Mouse (Mus musculus): ENCODE data around the gene Mctp2. TPM values are rescaled to one million over a fixed set of nuclear protein-coding genes. Genes with fewer than 3 reads are reported as not detected.

Mctp2 gene
- polyA plus RNA-seq, 1 experiment from 2014 or later = 0.33 TPM

- H3K27me3 ChIP-seq (replicated peaks) = no peaks in the 10 kb centered on the region
- no peak overlapping the region for H3K9ac ChIP-seq
- WGBS = 66% methylated on average over 8 of the region's 8 CpGs
- 0 out of 2 replicates have a peak, but pooled peaks cover 2% of the 10 kb centered on the region for H3K4me1 ChIP-seq
- no peaks in the 10 kb centered on the region for H3K9me3 ChIP-seq
- H3K36me3 ChIP-seq = no peaks in the 10 kb centered on the region
- no peak overlapping the region for H3K4me3 ChIP-seq
- no peak overlapping the region for H3K27ac ChIP-seq (replicated peaks)
- H3K4me2 ChIP-seq = no peak overlapping the region
- ATAC-seq (ENCODE audit: extremely low read depth, insufficient number of reproducible peaks, low FRiP score, low TSS enrichment) = no peak
Observed at GRCm38 (mm10) chr7:72222532-72222931, 83.9 kb downstream of the Mctp2 start.

GRCm38 (mm10) chr7:72218048-72218447 is 88.4 kb downstream of the Mctp2 start:
- WGBS = 47% methylated on average over 7 of the region's 7 CpGs
- H3K27me3 ChIP-seq (replicated peaks) = no peaks in the 10 kb centered on the region

GRCm38 (mm10) chr7:72215563-72216215 is 90.7 kb downstream of the Mctp2 start:
- Histone ChIP-seq H3K9ac (no peak overlapping the region), H3K4me1 (peaks cover 5% of the 10 kb centered on the region), H3K27me3 (replicated peaks) (no peaks in the 10 kb centered on the region), H3K36me3 (no peaks in the 10 kb centered on the region), H3K27ac (replicated peaks) (no peak overlapping the region), H3K9me3 (no peaks in the 10 kb centered on the region), H3K4me2 (no peak overlapping the region), H3K4me3 (no peak overlapping the region)
- 57% methylated on average over 5 of the region's 5 CpGs for WGBS
- no peak for ATAC-seq (ENCODE audit: extremely low read depth, insufficient number of reproducible peaks, low FRiP score, low TSS enrichment)

More at GRCm38 (mm10) chr7:72218048-72218447, 88.4 kb downstream of the Mctp2 start:
- Histone ChIP-seq H3K27ac (replicated peaks) (no peak overlapping the region), H3K4me2 (no peak overlapping the region), H3K9me3 (no peaks in the 10 kb centered on the region), H3K9ac (no peak overlapping the region), H3K36me3 (no peaks in the 10 kb centered on the region), H3K4me1 (peaks cover 7% of the 10 kb centered on the region), H3K4me3 (no peak overlapping the region)
- ATAC-seq (ENCODE audit: extremely low read depth, insufficient number of reproducible peaks, low FRiP score, low TSS enrichment) = no peak

- Histone ChIP-seq H3K27ac (replicated peaks) (no peak overlapping the region), H3K4me3 (no peak overlapping the region), H3K9ac (no peak overlapping the region), H3K4me2 (no peak overlapping the region), H3K36me3 (no peaks in the 10 kb centered on the region), H3K9me3 (no peaks in the 10 kb centered on the region), H3K27me3 (replicated peaks) (no peaks in the 10 kb centered on the region), H3K4me1 (peaks cover 18% of the 10 kb centered on the region)
- no peak for ATAC-seq (ENCODE audit: extremely low read depth, insufficient number of reproducible peaks, low FRiP score, low TSS enrichment)
- 76% methylated on average over 5 of the region's 5 CpGs for WGBS
Observed at GRCm38 (mm10) chr7:72210201-72210600, 96.2 kb downstream of the Mctp2 start.

GRCm38 (mm10) chr7:72209296-72209695 is 97.1 kb downstream of the Mctp2 start:
- Histone ChIP-seq H3K4me3 (no peak overlapping the region), H3K27me3 (replicated peaks) (no peaks in the 10 kb centered on the region), H3K9me3 (no peaks in the 10 kb centered on the region), H3K27ac (replicated peaks) (no peak overlapping the region), H3K36me3 (no peaks in the 10 kb centered on the region), H3K4me2 (no peak overlapping the region), H3K4me1 (peaks cover 18% of the 10 kb centered on the region), H3K9ac (no peak overlapping the region)
- 58% methylated on average over 5 of the region's 5 CpGs for WGBS
- ATAC-seq (ENCODE audit: extremely low read depth, insufficient number of reproducible peaks, low FRiP score, low TSS enrichment) = no peak

GRCm38 (mm10) chr7:72206841-72207240 is 99.6 kb downstream of the Mctp2 start:
- no peaks in the 10 kb centered on the region for H3K27me3 ChIP-seq (replicated peaks)
- no peak overlapping the region for H3K27ac ChIP-seq (replicated peaks)
- ATAC-seq (ENCODE audit: extremely low read depth, insufficient number of reproducible peaks, low FRiP score, low TSS enrichment) = no peak
- peaks cover 14% of the 10 kb centered on the region for H3K4me1 ChIP-seq
- no peaks in the 10 kb centered on the region for H3K9me3 ChIP-seq
- H3K4me2 ChIP-seq = no peak overlapping the region
- 59% methylated on average over 6 of the region's 6 CpGs for WGBS
- H3K36me3 ChIP-seq = no peaks in the 10 kb centered on the region
- no peak overlapping the region for H3K4me3 ChIP-seq
- no peak overlapping the region for H3K9ac ChIP-seq

- Histone ChIP-seq H3K9me3 (no peaks in the 10 kb centered on the region), H3K36me3 (no peaks in the 10 kb centered on the region), H3K27me3 (replicated peaks) (no peaks in the 10 kb centered on the region), H3K4me2 (no peak overlapping the region), H3K4me3 (no peak overlapping the region), H3K9ac (no peak overlapping the region), H3K27ac (replicated peaks) (no peak overlapping the region), H3K4me1 (no peaks in the 10 kb centered on the region)
- no peak for ATAC-seq (ENCODE audit: extremely low read depth, insufficient number of reproducible peaks, low FRiP score, low TSS enrichment)
- 62% methylated on average over 1 of the region's 1 CpGs for WGBS
Observed at GRCm38 (mm10) chr7:72195709-72196108, 110.7 kb downstream of the Mctp2 start.

- 68% methylated on average over 1 of the region's 1 CpGs for WGBS
- no peak overlapping the region for H3K27ac ChIP-seq (replicated peaks)
- no peak overlapping the region for H3K4me2 ChIP-seq
Observed at GRCm38 (mm10) chr7:72193304-72193703, 113.1 kb downstream of the Mctp2 start.

GRCm38 (mm10) chr7:72181651-72182050 is 124.8 kb downstream of the Mctp2 start:
- no peaks in the 10 kb centered on the region for H3K36me3 ChIP-seq
- no peak for ATAC-seq (ENCODE audit: extremely low read depth, insufficient number of reproducible peaks, low FRiP score, low TSS enrichment)
- H3K4me3 ChIP-seq = no peak overlapping the region
- no peak overlapping the region for H3K4me2 ChIP-seq
- no peak overlapping the region for H3K27ac ChIP-seq (replicated peaks)
- WGBS = 65% methylated on average over 5 of the region's 5 CpGs
- no peaks in the 10 kb centered on the region for H3K27me3 ChIP-seq (replicated peaks)
- H3K9me3 ChIP-seq = no peaks in the 10 kb centered on the region
- H3K4me1 ChIP-seq = no peaks in the 10 kb centered on the region
- H3K9ac ChIP-seq = no peak overlapping the region

More at GRCm38 (mm10) chr7:72193304-72193703, 113.1 kb downstream of the Mctp2 start:
- ATAC-seq (ENCODE audit: extremely low read depth, insufficient number of reproducible peaks, low FRiP score, low TSS enrichment) = no peak
- no peak overlapping the region for H3K4me3 ChIP-seq
- H3K9me3 ChIP-seq = no peaks in the 10 kb centered on the region
- H3K4me1 ChIP-seq = no peaks in the 10 kb centered on the region
- H3K27me3 ChIP-seq (replicated peaks) = no peaks in the 10 kb centered on the region
- H3K36me3 ChIP-seq = no peaks in the 10 kb centered on the region
- no peak overlapping the region for H3K9ac ChIP-seq

GRCm38 (mm10) chr7:72169320-72169719 is 137.1 kb downstream of the Mctp2 start:
- no peak overlapping the region for H3K27ac ChIP-seq (replicated peaks)
- no peaks in the 10 kb centered on the region for H3K4me1 ChIP-seq
- H3K4me2 ChIP-seq = no peak overlapping the region
- H3K4me3 ChIP-seq = no peak overlapping the region
- no peaks in the 10 kb centered on the region for H3K36me3 ChIP-seq
- H3K9me3 ChIP-seq = no peaks in the 10 kb centered on the region
- H3K9ac ChIP-seq = no peak overlapping the region
- no peaks in the 10 kb centered on the region for H3K27me3 ChIP-seq (replicated peaks)
- 46% methylated on average over 2 of the region's 2 CpGs for WGBS
- ATAC-seq (ENCODE audit: extremely low read depth, insufficient number of reproducible peaks, low FRiP score, low TSS enrichment) = no peak

GRCm38 (mm10) chr7:72165726-72166701 is 140.4 kb downstream of the Mctp2 start:
- no peaks in the 10 kb centered on the region for H3K4me1 ChIP-seq
- H3K4me2 ChIP-seq = no peak overlapping the region
- 61% methylated on average over 13 of the region's 13 CpGs for WGBS
- H3K9ac ChIP-seq = no peak overlapping the region
- H3K27me3 ChIP-seq (replicated peaks) = no peaks in the 10 kb centered on the region
- no peak overlapping the region for H3K27ac ChIP-seq (replicated peaks)
- ATAC-seq (ENCODE audit: extremely low read depth, insufficient number of reproducible peaks, low FRiP score, low TSS enrichment) = no peak
- no peak overlapping the region for H3K4me3 ChIP-seq
- H3K36me3 ChIP-seq = no peaks in the 10 kb centered on the region
- no peaks in the 10 kb centered on the region for H3K9me3 ChIP-seq

Measured in heart, embryonic 13.5 days (tissue).